Mouse (Mus musculus): ENCODE results near the gene Fancl.

Fancl gene

GRCm38 (mm10) chr11:26489761-26490466 lies 104.0 kb downstream of the Fancl start:
- DNase-seq (ENCODE audit: low spot score) = peak; percentile 67

- peak; percentile 47 for DNase-seq (ENCODE audit: low spot score)
These were observed 110.0 kb downstream of the Fancl start for GRCm38 (mm10) chr11:26495951-26496350.

GRCm38 (mm10) chr11:26513683-26514082 lies 127.7 kb downstream of the Fancl start:
- no peak for DNase-seq (ENCODE audit: low spot score)

- no peak for DNase-seq (ENCODE audit: low spot score)
These were observed 130.2 kb downstream of the Fancl start for GRCm38 (mm10) chr11:26516086-26516485.

GRCm38 (mm10) chr11:26518991-26519390 lies 133.1 kb downstream of the Fancl start:
- DNase-seq (ENCODE audit: low spot score) = no peak

Measured in yolk sac, embryonic 10.5 days (tissue).